ENCODE assay signal across 8 mouse cellular contexts in genomic region chr8:3467006-3467885, GRCm38 (mm10). TPM values are rescaled to one million over a fixed set of nuclear protein-coding genes. Genes with fewer than 3 reads are reported as not detected.
A peak's percentile ranks its signal among the peaks of the same experiment; 100 is the strongest.
DNase-seq lines count a peak whose midpoint lies in the region; ATAC-seq and TF ChIP-seq lines count a peak whose summit lies in the region.

Gene Pex11g, minus strand, starts transcription at chr8:3467680.

- no peak for TF ChIP-seq CTCF in kidney, adult 2 months (conservative IDR thresholded peaks at IDR 0.05; ENCODE audit: insufficient read depth, insufficient read length, low read depth, low read length)
- TF ChIP-seq CTCF in spleen, adult 2 months (IDR thresholded peaks at IDR 0.05; ENCODE audit: extremely low read depth, insufficient read depth, insufficient read length, insufficient replicate concordance), result no peak

- peak within 1 kb of the TSS; percentile 52 for H3K4me3 ChIP-seq in embryonic facial prominence, embryonic 13.5 days
- peak within 1 kb of the TSS; percentile 79 for H3K4me3 ChIP-seq in kidney, adult 2 months (ENCODE audit: insufficient read depth, low read depth, low read length)
- H3K4me3 ChIP-seq in limb, embryonic 12.5 days (replicated peaks), result peak within 1 kb of the TSS; percentile 50
- H3K4me3 ChIP-seq in midbrain, embryonic 15.5 days, result peak within 1 kb of the TSS; percentile 46
- H3K4me3 ChIP-seq in spleen, adult 2 months (ENCODE audit: extremely low read depth, insufficient read depth, insufficient read length), result peak within 1 kb of the TSS; percentile 70

- H3K36me3 ChIP-seq in embryonic facial prominence, embryonic 13.5 days, result no peaks in the 10 kb centered on the region
- H3K36me3 ChIP-seq in kidney, adult 2 months (ENCODE audit: control insufficient read depth, insufficient read depth, low read length), result no peaks in the 10 kb centered on the region
- H3K36me3 ChIP-seq in limb, embryonic 12.5 days, result no peaks in the 10 kb centered on the region
- H3K36me3 ChIP-seq in midbrain, embryonic 15.5 days (replicated peaks), result no peaks in the 10 kb centered on the region
- no peaks in the 10 kb centered on the region for H3K36me3 ChIP-seq in spleen, adult 2 months (ENCODE audit: control insufficient read depth, insufficient read depth, low read length)

- 7% methylated on average over 32 of the region's 32 CpGs for WGBS in embryonic facial prominence, embryonic 13.5 days
- WGBS in kidney, adult 2 months, result 5% methylated on average over 32 of the region's 32 CpGs
- 8% methylated on average over 32 of the region's 32 CpGs for WGBS in limb, embryonic 12.5 days
- WGBS in midbrain, embryonic 15.5 days, result 9% methylated on average over 32 of the region's 32 CpGs
- WGBS in spleen, adult 2 months, result 9% methylated on average over 32 of the region's 32 CpGs

- peak within 1 kb of the TSS; percentile 68 for H3K27ac ChIP-seq in embryonic facial prominence, embryonic 13.5 days
- H3K27ac ChIP-seq in kidney, adult 2 months (ENCODE audit: insufficient read depth, low read depth, low read length), result peak within 1 kb of the TSS; percentile 85
- peak within 1 kb of the TSS; percentile 84 for H3K27ac ChIP-seq in limb, embryonic 12.5 days
- H3K27ac ChIP-seq in midbrain, embryonic 15.5 days, result peak within 1 kb of the TSS; percentile 87
- H3K27ac ChIP-seq in spleen, adult 2 months (ENCODE audit: insufficient read depth, low read length), result no peak within 1 kb of the TSS

- H3K4me2 ChIP-seq in embryonic facial prominence, embryonic 13.5 days, result peak within 1 kb of the TSS; percentile 69
- peak within 1 kb of the TSS; percentile 58 for H3K4me2 ChIP-seq in limb, embryonic 12.5 days
- peak within 1 kb of the TSS; percentile 58 for H3K4me2 ChIP-seq in midbrain, embryonic 15.5 days

- H3K27me3 ChIP-seq in embryonic facial prominence, embryonic 13.5 days, result no peaks in the 10 kb centered on the region
- H3K27me3 ChIP-seq in kidney, adult 2 months (replicated peaks; ENCODE audit: control insufficient read depth, insufficient read depth, low read length), result no peaks in the 10 kb centered on the region
- H3K27me3 ChIP-seq in limb, embryonic 12.5 days, result no peaks in the 10 kb centered on the region
- no peaks in the 10 kb centered on the region for H3K27me3 ChIP-seq in midbrain, embryonic 15.5 days (replicated peaks)
- no peaks in the 10 kb centered on the region for H3K27me3 ChIP-seq in spleen, adult 2 months (ENCODE audit: control insufficient read depth, insufficient read depth, low read length)

- peak; percentile 58 for TF ChIP-seq POLR2A in kidney, adult 2 months (IDR thresholded peaks at IDR 0.05; ENCODE audit: low read depth, low read length)
- no peak for TF ChIP-seq POLR2A in spleen, adult 2 months (IDR thresholded peaks at IDR 0.05; ENCODE audit: low read depth, low read length)

- peak within 1 kb of the TSS; percentile 77 for H3K9ac ChIP-seq in embryonic facial prominence, embryonic 13.5 days
- peak within 1 kb of the TSS; percentile 69 for H3K9ac ChIP-seq in limb, embryonic 12.5 days (replicated peaks)
- peak within 1 kb of the TSS; percentile 56 for H3K9ac ChIP-seq in midbrain, embryonic 15.5 days

- H3K9me3 ChIP-seq in embryonic facial prominence, embryonic 13.5 days, result no peaks in the 10 kb centered on the region
- H3K9me3 ChIP-seq in limb, embryonic 12.5 days, result no peaks in the 10 kb centered on the region
- no peaks in the 10 kb centered on the region for H3K9me3 ChIP-seq in midbrain, embryonic 15.5 days

- H3K4me1 ChIP-seq in embryonic facial prominence, embryonic 13.5 days, result 0 out of 2 replicates have a peak, but pooled peaks cover 13% of the 10 kb centered on the region
- H3K4me1 ChIP-seq in kidney, adult 2 months (ENCODE audit: control insufficient read depth, insufficient read depth, low read length), result peaks cover 6% of the 10 kb centered on the region; the same call in 1 of the 2 replicates
- peaks cover 10% of the 10 kb centered on the region; the same call in 1 of the 2 replicates for H3K4me1 ChIP-seq in limb, embryonic 12.5 days (replicated peaks)
- H3K4me1 ChIP-seq in midbrain, embryonic 15.5 days, result peaks cover 9% of the 10 kb centered on the region
- no peaks in the 10 kb centered on the region for H3K4me1 ChIP-seq in spleen, adult 2 months (ENCODE audit: control insufficient read depth, insufficient read depth, insufficient read length)

- peak; percentile 87 for ATAC-seq in embryonic facial prominence, embryonic 13.5 days (ENCODE audit: insufficient number of reproducible peaks, insufficient read depth, low FRiP score, low TSS enrichment, low read depth)
- peak; percentile 81 for ATAC-seq in limb, embryonic 12.5 days (ENCODE audit: insufficient number of reproducible peaks, insufficient read depth, low FRiP score, low TSS enrichment, low read depth)
- ATAC-seq in midbrain, embryonic 15.5 days (replicated peaks), result peak; percentile 96

- DNase-seq in 3134 (ENCODE audit: extremely low read depth, insufficient read length, low spot score), result peak; percentile 95
- peak; percentile 100 for DNase-seq in adrenal gland, postnatal 36 days
- peak; percentile 98 to 100 for DNase-seq in heart, adult 18-20 months
- DNase-seq in kidney, adult 2 months, result peak; percentile 99
- peak; percentile 74 to 95 for DNase-seq in spleen, adult 2 months (ENCODE audit: low read depth in 1 of 2, low spot score in 2 of 2)

RNA-seq across cellular contexts. Expression of gene Pex11g, which starts in this region (rescaled TPM):
- total RNA-seq in adrenal gland, postnatal 36 days (2021), result 10 to 100 TPM in 1 of 2 experiments, 1 to 10 TPM in 1; 5.7 to 13.6 TPM
- polyA plus RNA-seq in embryonic facial prominence, embryonic 13.5 days (2015; fragmentation: Nextera tagmentation; extraction: Ambion mirVana), result 4.5 and 5.2 TPM in 2 replicates
- total RNA-seq in heart, adult 18-20 months (2021), result 1 to 10 TPM; 3.6 to 4.2 TPM
- polyA plus RNA-seq in kidney, adult 2 months (2012; rRNA removed), result 15.1 and 15.5 TPM in 2 replicates
- 5.9 and 7.6 TPM in 2 replicates for polyA plus RNA-seq in limb, embryonic 12.5 days (2016; fragmentation: Nextera tagmentation; extraction: Ambion mirVana)
- 4.9 and 5.4 TPM in 2 replicates for polyA plus RNA-seq in midbrain, embryonic 15.5 days (2015; fragmentation: Nextera tagmentation; extraction: Ambion mirVana)
- 2.6 and 2.7 TPM in 2 replicates for polyA plus RNA-seq in spleen, adult 2 months (2012; rRNA removed)
